Mouse (Mus musculus) embryonic stem cell, embryonic (primary cell): ENCODE data around the gene Ap3d1.

Source experiments
- CTCF ChIA-PET, 4 experiments: fragments of 300-600 bp in 2 of 4; fragments of 350-600 bp in 2 of 4; sonication (Branson Sonifier 250); formaldehyde crosslinking; loops; one replicate each; lab custom pipeline; 2022; ENCODE audit warnings: inconsistent platforms in 2 of 4; lab: Charles Lee
- POLR2A ChIA-PET, 4 experiments: fragments of 300-600 bp in 2 of 4; fragments of 350-600 bp in 2 of 4; sonication (Branson Sonifier 250); formaldehyde crosslinking; loops; one replicate each; lab custom pipeline; 2022; ENCODE audit warnings: antibody characterized with exemption in 4 of 4, inconsistent platforms in 1 of 4; lab: Charles Lee

The Ap3d1 gene

GRCm38 (mm10) chr10:80742180-80742978 is at the start of gene Ap3d1:
Gene Ap3d1, minus strand, starts transcription at chr10:80742264.
- CTCF ChIA-PET: interaction anchor here (0.5 to 2.6 kb wide), 28 partner anchors 9 to 649 kb away, joined by 3 to 20 read pairs (median 4); partner anchors contain the start of genes Atp8b3 (in 1 of the 4), Diras1 (in 1 of the 4), Gadd45b (in 1 of the 4) and Rexo1 (in 1 of the 4)
- POLR2A ChIA-PET: interaction anchor here in 3 of 4 experiments (0.6 to 6.7 kb wide), 107 partner anchors 8 to 577 kb away, joined by 3 to 82 read pairs (median 4); partner anchors contain the start of genes Gadd45b (in 3 of the 3), Izumo4 (in 3 of the 3), Amh (in 2 of the 3) and Dot1l (in 2 of the 3)

GRCm38 (mm10) chr10:80791476-80792174 is 49.6 kb upstream of the Ap3d1 start:
- ChIA-PET CTCF (interaction anchor here in 3 of 4 experiments (0.5 to 2.5 kb wide), 15 partner anchors 9 to 203 kb away, joined by 3 to 14 read pairs (median 4); no protein-coding TSS in a partner anchor), POLR2A (interaction anchor here (0.5 to 3.4 kb wide), 30 partner anchors 9 to 357 kb away, joined by 3 to 30 read pairs (median 4); partner anchors contain the start of genes Abhd17a (in 1 of the 4), Amh (in 1 of the 4), Gadd45b (in 1 of the 4) and Izumo4 (in 1 of the 4))

- ChIA-PET POLR2A (interaction anchor here (0.5 to 3.4 kb wide), 22 partner anchors 9 to 461 kb away, joined by 3 to 30 read pairs (median 4); partner anchors contain the start of genes Amh (in 1 of the 4), Gadd45b (in 1 of the 4), Izumo4 (in 1 of the 4) and Pcsk4 (in 1 of the 4)), CTCF (interaction anchor here in 3 of 4 experiments (0.6 to 2.5 kb wide), 12 partner anchors 8 to 204 kb away, joined by 3 to 14 read pairs (median 5); no protein-coding TSS in a partner anchor)
These were observed 48.8 kb upstream of the Ap3d1 start for GRCm38 (mm10) chr10:80790761-80791404.

- ChIA-PET POLR2A (interaction anchor here in 3 of 4 experiments (0.6 to 1.7 kb wide), 11 partner anchors 9 to 536 kb away, joined by 3 to 7 read pairs (median 3); partner anchors contain the start of gene Dot1l (in 1 of the 3)), CTCF (interaction anchor here in 2 of 4 experiments (0.8 to 2.1 kb wide), 3 partner anchors 12 to 19 kb away, joined by 3 to 9 read pairs (median 4); partner anchors contain the start of gene Amh (in 1 of the 2))
These were observed 45.5 kb upstream of the Ap3d1 start for GRCm38 (mm10) chr10:80787517-80787916.

- POLR2A ChIA-PET: interaction anchor here in 2 of 4 experiments (0.7 to 2.9 kb wide), 21 partner anchors 10 to 196 kb away, joined by 3 to 12 read pairs (median 4); partner anchors contain the start of genes Sf3a2 (in 2 of the 2), Abhd17a (in 1 of the 2), Ap3d1 (in 1 of the 2) and Plekhj1 (in 1 of the 2)
- CTCF ChIA-PET: interaction anchor here in 3 of 4 experiments (0.7 to 2.1 kb wide), 7 partner anchors 10 to 94 kb away, joined by 3 to 9 read pairs (median 5); partner anchors contain the start of gene Amh (in 1 of the 3)
These were observed 43.9 kb upstream of the Ap3d1 start for GRCm38 (mm10) chr10:80785963-80786362.

- ChIA-PET POLR2A (interaction anchor here in 2 of 4 experiments (0.6 to 3.2 kb wide), 20 partner anchors 8 to 494 kb away, joined by 3 to 14 read pairs (median 4); partner anchors contain the start of genes Ap3d1 (in 1 of the 2) and Gadd45b (in 1 of the 2)), CTCF (interaction anchor here in 3 of 4 experiments (1.3 to 2.6 kb wide), 6 partner anchors 10 to 96 kb away, joined by 4 to 17 read pairs (median 5); no protein-coding TSS in a partner anchor)
These were observed 42.8 kb upstream of the Ap3d1 start for GRCm38 (mm10) chr10:80784871-80785270.

GRCm38 (mm10) chr10:80784302-80784701 is 42.2 kb upstream of the Ap3d1 start:
- POLR2A ChIA-PET: interaction anchor here in 2 of 4 experiments (0.6 to 3.2 kb wide), 15 partner anchors 9 to 495 kb away, joined by 3 to 14 read pairs (median 4); partner anchors contain the start of genes Ap3d1 (in 1 of the 2), Gadd45b (in 1 of the 2) and Sf3a2 (in 1 of the 2)
- CTCF ChIA-PET: interaction anchor here in 3 of 4 experiments (1.3 to 2.6 kb wide), 6 partner anchors 10 to 97 kb away, joined by 4 to 17 read pairs (median 5); no protein-coding TSS in a partner anchor

GRCm38 (mm10) chr10:80779565-80779964 is 37.5 kb upstream of the Ap3d1 start:
- ChIA-PET CTCF (interaction anchor here in 2 of 4 experiments (1.4 to 2.0 kb wide), 2 partner anchors 32 kb away, joined by 4 to 5 read pairs; no protein-coding TSS in a partner anchor), POLR2A (interaction anchor here in 2 of 4 experiments (1.2 to 1.8 kb wide), 3 partner anchors 12 to 101 kb away, joined by 3 to 6 read pairs (median 3); partner anchors contain the start of gene Mknk2 (in 1 of the 2))

- CTCF ChIA-PET: interaction anchor here in 1 of 4 experiments (0.6 to 2.0 kb wide), 5 partner anchors 11 to 104 kb away, joined by 3 to 9 read pairs (median 4); no protein-coding TSS in a partner anchor
- POLR2A ChIA-PET: interaction anchor here in 3 of 4 experiments (0.7 to 2.6 kb wide), 7 partner anchors 11 to 52 kb away, joined by 3 to 8 read pairs (median 4); partner anchors contain the start of genes Plekhj1 (in 1 of the 3) and Sf3a2 (in 1 of the 3)
These were observed 35.1 kb upstream of the Ap3d1 start for GRCm38 (mm10) chr10:80777123-80777522.

GRCm38 (mm10) chr10:80776358-80776869 is 34.4 kb upstream of the Ap3d1 start:
- POLR2A ChIA-PET: interaction anchor here in 2 of 4 experiments (0.8 to 3.3 kb wide), 9 partner anchors 9 to 37 kb away, joined by 3 to 11 read pairs (median 5); no protein-coding TSS in a partner anchor

GRCm38 (mm10) chr10:80775731-80776130 is 33.7 kb upstream of the Ap3d1 start:
- CTCF ChIA-PET: interaction anchor here (0.5 to 2.4 kb wide), 14 partner anchors 8 to 105 kb away, joined by 3 to 18 read pairs (median 4); partner anchors contain the start of gene Amh (in 1 of the 4)
- POLR2A ChIA-PET: interaction anchor here in 2 of 4 experiments (0.8 to 3.3 kb wide), 12 partner anchors 10 to 39 kb away, joined by 3 to 11 read pairs (median 4); no protein-coding TSS in a partner anchor

More at GRCm38 (mm10) chr10:80776358-80776869, 34.4 kb upstream of the Ap3d1 start:
- CTCF ChIA-PET: interaction anchor here in 3 of 4 experiments (0.5 to 1.4 kb wide), 8 partner anchors 9 to 104 kb away, joined by 3 to 7 read pairs (median 3); no protein-coding TSS in a partner anchor

GRCm38 (mm10) chr10:80774981-80775380 is 32.9 kb upstream of the Ap3d1 start:
- ChIA-PET POLR2A (interaction anchor here in 3 of 4 experiments (0.5 to 3.3 kb wide), 22 partner anchors 9 to 155 kb away, joined by 3 to 11 read pairs (median 4); partner anchors contain the start of gene Gadd45b (in 1 of the 3)), CTCF (interaction anchor here (0.5 to 2.4 kb wide), 43 partner anchors 8 to 329 kb away, joined by 3 to 18 read pairs (median 4); partner anchors contain the start of genes Amh (in 1 of the 4) and Sgta (in 1 of the 4))

GRCm38 (mm10) chr10:80774549-80774948 is 32.5 kb upstream of the Ap3d1 start:
- ChIA-PET POLR2A (interaction anchor here in 3 of 4 experiments (0.5 to 3.3 kb wide), 20 partner anchors 9 to 155 kb away, joined by 3 to 11 read pairs (median 4); partner anchors contain the start of gene Gadd45b (in 1 of the 3)), CTCF (interaction anchor here (0.5 to 2.4 kb wide), 51 partner anchors 8 to 308 kb away, joined by 3 to 18 read pairs (median 4); partner anchors contain the start of genes Amh (in 1 of the 4), Ap3d1 (in 1 of the 4) and Sgta (in 1 of the 4))

GRCm38 (mm10) chr10:80773816-80774215 is 31.8 kb upstream of the Ap3d1 start:
- CTCF ChIA-PET: interaction anchor here (0.6 to 2.4 kb wide), 36 partner anchors 8 to 309 kb away, joined by 3 to 18 read pairs (median 4); partner anchors contain the start of genes Amh (in 1 of the 4), Ap3d1 (in 1 of the 4) and Sgta (in 1 of the 4)
- POLR2A ChIA-PET: interaction anchor here in 3 of 4 experiments (0.6 to 3.3 kb wide), 17 partner anchors 10 to 156 kb away, joined by 3 to 11 read pairs (median 4); no protein-coding TSS in a partner anchor
